Mouse (Mus musculus) intestine, embryonic 14.5 days (tissue): ENCODE results near the gene Fam167b. TPM values are rescaled to one million over a fixed set of nuclear protein-coding genes. Genes with fewer than 3 reads are reported as not detected.
A peak's percentile ranks its signal among the peaks of the same experiment; 100 is the strongest.

Source experiments
- ATAC-seq: fragments of 200-750 bp; cut with Nextera tagmentation; replicated peaks from 2 replicates; pipeline ENCODE4 v1.8.0; 2017; ENCODE audit warnings: low read depth, moderate number of reproducible peaks, moderate TSS enrichment, moderate library complexity; ENCODE audit not compliant: low FRiP score, low TSS enrichment
- DNase-seq: peaks from one replicate; pipeline ENCODE4 v3.0.0-alpha.2; 2018; ENCODE audit warnings: low spot score
- H3K27ac ChIP-seq: fragments of 300-500 bp; sonication (generic); 2 replicates; pipeline ENCODE4 v1.5.1; 2014; ENCODE audit warnings: low read depth, mild to moderate bottlenecking, control low read depth
- H3K27me3 ChIP-seq: fragments of 300-500 bp; sonication (generic); replicated peaks from 2 replicates; pipeline ENCODE4 v1.6.1; 2014; ENCODE audit warnings: low read length, control low read depth; ENCODE audit not compliant: control insufficient read depth, insufficient read depth
- H3K36me3 ChIP-seq: fragments of 300-500 bp; sonication (generic); 2 replicates; pipeline ENCODE4 v1.6.1; 2014; ENCODE audit warnings: low read length, control low read depth; ENCODE audit not compliant: control insufficient read depth, insufficient read depth
- H3K4me1 ChIP-seq: fragments of 300-500 bp; sonication (generic); replicated peaks from 2 replicates; pipeline ENCODE4 v1.6.1; 2014; ENCODE audit warnings: low read length, control low read depth, mixed read lengths; ENCODE audit not compliant: control insufficient read depth, insufficient read depth
- H3K4me2 ChIP-seq: fragments of 300-500 bp; sonication (generic); 2 replicates; pipeline ENCODE4 v1.6.1; 2014; ENCODE audit warnings: low read length
- H3K4me3 ChIP-seq: fragments of 300-500 bp; sonication (generic); 2 replicates; pipeline ENCODE4 v1.5.1; 2014; ENCODE audit warnings: low read depth, low read length, control low read depth, mixed read lengths
- H3K9ac ChIP-seq: fragments of 300-500 bp; sonication (generic); 2 replicates; pipeline ENCODE4 v1.6.1; 2014; ENCODE audit warnings: mild to moderate bottlenecking, low read length
- H3K9me3 ChIP-seq: fragments of 300-500 bp; sonication (generic); 2 replicates; pipeline ENCODE4 v1.6.1; 2016; ENCODE audit warnings: low read length, control low read depth; ENCODE audit not compliant: control insufficient read depth
- WGBS: fragments of 180-500 bp; shearing (Covaris S2); extraction: QIAGEN DNeasy Blood & Tissue Kit; methylation state at CpG from one replicate; pipeline ENCODE4 v1.1.7; 2014; 5-methylcytosine and 5-hydroxymethylcytosine counted together
- polyA plus RNA-seq: library from polyadenylated mRNA; unstranded; fragments of >200 nt; fragmentation: Nextera tagmentation; extraction: Ambion mirVana; gene quantifications from 2 replicates; pipeline ENCODE4 v1.2.1, GENCODE M21; 2014

Gene Fam167b
- polyA plus RNA-seq, 1 experiment from 2014 or later = 1.8 TPM

DNA sequence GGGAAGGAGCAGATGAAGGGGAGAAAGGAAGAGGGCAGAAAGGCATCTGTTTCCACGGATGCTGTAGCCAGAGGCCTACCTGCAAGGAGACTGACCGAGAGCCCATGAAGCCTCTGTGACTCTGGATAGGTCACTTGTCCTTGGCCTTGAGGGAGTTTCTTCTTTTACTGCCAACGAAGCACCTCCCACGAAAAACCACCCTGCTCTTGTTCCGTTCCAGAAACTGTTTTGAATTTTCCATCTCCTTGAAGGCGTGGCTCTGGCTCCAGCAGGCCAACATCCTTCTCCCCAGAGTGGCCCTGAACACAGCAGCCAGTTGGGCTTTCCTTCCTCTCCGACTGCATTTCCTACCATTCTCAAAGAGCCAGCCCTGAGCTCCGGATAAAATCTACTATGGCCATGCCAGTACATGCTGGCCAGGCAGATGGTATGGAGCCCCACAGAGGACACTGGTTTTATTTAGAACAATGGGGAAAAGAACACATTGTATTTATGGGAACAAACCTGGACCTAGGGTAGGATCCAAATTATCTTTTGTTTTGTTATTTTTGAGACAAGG, 43.0 kb upstream of the Fam167b start:
- H3K4me1 ChIP-seq = peaks cover 29% of the 10 kb centered on the region
- DNase-seq (no peak), ATAC-seq (no peak)
- 79% methylated on average over 8 of the region's 8 CpGs for WGBS
- H3K9ac ChIP-seq = no peak overlapping the region
- peaks cover 11% of the 10 kb centered on the region for H3K36me3 ChIP-seq
- no peak overlapping the region for H3K4me3 ChIP-seq
- H3K9me3 ChIP-seq = no peaks in the 10 kb centered on the region
- no peak overlapping the region for H3K4me2 ChIP-seq
- H3K27ac ChIP-seq = no peak overlapping the region
- no peaks in the 10 kb centered on the region for H3K27me3 ChIP-seq

DNA sequence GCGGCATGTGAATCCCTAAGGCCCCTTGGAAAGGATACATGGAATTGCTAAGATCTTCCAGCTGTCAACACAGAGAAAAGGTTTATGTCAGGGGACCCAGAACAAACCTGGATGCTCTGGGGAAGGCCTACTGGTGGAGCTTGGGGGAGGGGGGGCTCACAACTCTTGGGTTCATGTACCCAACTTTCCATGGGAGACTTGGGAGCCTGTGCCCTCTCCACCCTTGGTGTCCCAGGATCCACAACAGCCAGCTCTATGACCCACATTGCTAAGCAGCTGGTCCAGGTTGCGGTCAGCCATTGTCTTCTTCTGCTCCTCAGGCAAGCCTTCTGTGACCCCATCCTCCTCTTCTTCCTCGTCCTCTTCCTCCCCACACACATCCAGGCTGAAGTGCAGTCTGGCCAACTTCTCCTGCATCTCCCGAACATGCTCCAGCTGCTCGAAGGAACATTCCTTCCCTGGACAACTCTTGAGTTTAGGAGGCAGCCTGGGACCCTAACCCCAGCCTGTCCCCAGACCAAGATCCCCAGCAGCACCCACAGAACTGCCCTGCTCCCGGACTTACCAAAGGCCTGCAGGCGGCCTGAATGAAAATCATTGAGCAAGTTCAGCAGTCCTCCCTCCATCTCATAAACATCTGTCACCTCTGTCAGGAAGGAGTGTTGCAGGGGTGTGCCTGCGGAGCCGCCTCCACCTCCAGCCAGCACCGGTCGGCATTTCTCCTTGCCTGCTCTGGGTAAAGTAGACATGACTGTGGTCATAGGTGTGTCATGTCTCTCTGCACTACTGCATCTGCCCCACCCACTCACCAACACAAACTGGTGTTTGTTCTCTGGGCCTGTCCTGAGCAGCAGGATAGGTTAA, 42.3 kb upstream of the Fam167b start:
- Histone ChIP-seq H3K27me3 (no peaks in the 10 kb centered on the region), H3K9me3 (no peaks in the 10 kb centered on the region), H3K36me3 (peaks cover 19% of the 10 kb centered on the region), H3K27ac (no peak overlapping the region), H3K4me2 (no peak overlapping the region), H3K9ac (no peak overlapping the region), H3K4me1 (peaks cover 28% of the 10 kb centered on the region), H3K4me3 (no peak overlapping the region)
- ATAC-seq (no peak), DNase-seq (no peak)
- WGBS = 85% methylated on average over 11 of the region's 11 CpGs

DNA sequence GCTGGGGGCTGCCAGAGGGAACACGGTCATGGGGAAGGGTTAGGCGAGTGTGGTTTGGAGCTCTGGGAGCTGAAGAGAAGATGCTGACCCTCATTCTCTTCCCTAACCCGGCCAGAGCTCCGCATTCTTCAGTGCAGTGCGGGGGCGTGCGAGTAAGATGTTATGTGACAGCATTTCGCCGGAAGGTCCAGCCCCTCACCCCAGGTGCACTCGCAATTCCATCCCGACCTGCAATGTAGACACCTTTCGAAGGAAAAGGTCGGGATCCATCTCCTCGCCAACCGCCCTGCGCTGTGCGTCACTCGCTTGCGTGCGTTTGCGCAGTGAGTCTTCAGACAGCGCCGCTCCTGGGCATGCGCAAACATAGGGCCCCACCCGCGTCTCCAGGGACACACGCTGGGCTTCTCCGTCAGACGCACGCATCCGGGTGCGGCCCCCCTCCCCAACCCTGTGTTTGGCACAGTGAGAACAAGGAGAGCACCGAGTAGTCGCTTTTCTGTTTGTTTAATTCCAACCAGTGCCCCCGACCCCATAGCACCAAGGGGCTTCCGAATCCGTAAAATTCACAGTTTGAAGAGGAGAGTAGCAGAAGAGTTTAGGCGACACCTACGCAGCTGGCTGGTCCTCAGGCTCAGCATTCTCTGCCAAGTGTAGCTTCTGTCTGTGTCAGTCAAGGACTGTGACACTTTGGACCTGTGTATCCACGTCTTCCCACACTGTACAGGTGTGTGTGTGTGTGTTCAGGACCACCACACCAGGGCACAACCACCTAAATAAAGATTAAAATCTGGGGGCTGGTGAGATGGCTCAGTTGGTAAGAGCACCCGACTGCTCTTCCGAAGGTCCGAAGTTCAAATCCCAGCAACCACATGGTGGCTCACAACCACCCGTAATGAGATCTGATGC, 40.7 kb upstream of the Fam167b start, which contains the start of gene Iqcc:
TSS of gene Iqcc (minus strand) at position 314 of the 906 bp plus-strand sequence.
- no peaks in the 10 kb centered on the region for H3K27me3 ChIP-seq
- H3K4me1 ChIP-seq = peaks cover 16% of the 10 kb centered on the region
- WGBS = 5% methylated on average over 43 of the region's 44 CpGs
- peaks cover 19% of the 10 kb centered on the region for H3K36me3 ChIP-seq
- peak; percentile 88 for ATAC-seq
- DNase-seq = peak; percentile 92
- H3K4me3 ChIP-seq = peak within 1 kb of the TSS; percentile 77
- no peaks in the 10 kb centered on the region for H3K9me3 ChIP-seq
- H3K27ac ChIP-seq = peak within 1 kb of the TSS; percentile 82
- H3K9ac ChIP-seq = peak within 1 kb of the TSS; percentile 83
- H3K4me2 ChIP-seq = peak within 1 kb of the TSS; percentile 87

DNA sequence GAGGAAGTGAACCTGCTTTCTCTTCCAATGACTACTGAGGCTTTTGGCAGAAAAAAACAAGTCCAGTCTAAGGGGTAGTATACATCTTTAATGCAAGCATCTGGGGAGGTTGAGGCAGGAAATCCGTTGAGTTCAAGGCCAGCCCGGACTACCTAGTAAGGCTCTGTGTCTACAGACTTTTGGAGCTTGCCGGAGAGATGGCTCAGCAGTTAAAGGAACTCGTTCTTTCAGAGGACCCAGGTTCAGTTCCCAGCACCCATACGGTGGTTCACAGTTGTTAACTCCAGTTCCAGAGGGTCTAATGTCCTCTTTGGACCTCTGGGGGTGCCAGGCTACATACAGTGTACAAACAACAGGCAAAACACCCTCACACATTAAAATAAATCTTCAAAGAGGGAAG, 39.7 kb upstream of the Fam167b start:
- ATAC-seq (no peak), DNase-seq (no peak)
- Histone ChIP-seq H3K4me2 (peak overlapping the region; percentile 87), H3K4me3 (peak overlapping the region; percentile 77), H3K9ac (peak overlapping the region; percentile 83), H3K27ac (0 out of 2 replicates have a peak overlapping the region, but pooled peaks have one; percentile 71), H3K36me3 (peaks cover 19% of the 10 kb centered on the region), H3K4me1 (peaks cover 13% of the 10 kb centered on the region), H3K9me3 (no peaks in the 10 kb centered on the region), H3K27me3 (no peaks in the 10 kb centered on the region)
- 94% methylated on average over 5 of the region's 5 CpGs for WGBS

DNA sequence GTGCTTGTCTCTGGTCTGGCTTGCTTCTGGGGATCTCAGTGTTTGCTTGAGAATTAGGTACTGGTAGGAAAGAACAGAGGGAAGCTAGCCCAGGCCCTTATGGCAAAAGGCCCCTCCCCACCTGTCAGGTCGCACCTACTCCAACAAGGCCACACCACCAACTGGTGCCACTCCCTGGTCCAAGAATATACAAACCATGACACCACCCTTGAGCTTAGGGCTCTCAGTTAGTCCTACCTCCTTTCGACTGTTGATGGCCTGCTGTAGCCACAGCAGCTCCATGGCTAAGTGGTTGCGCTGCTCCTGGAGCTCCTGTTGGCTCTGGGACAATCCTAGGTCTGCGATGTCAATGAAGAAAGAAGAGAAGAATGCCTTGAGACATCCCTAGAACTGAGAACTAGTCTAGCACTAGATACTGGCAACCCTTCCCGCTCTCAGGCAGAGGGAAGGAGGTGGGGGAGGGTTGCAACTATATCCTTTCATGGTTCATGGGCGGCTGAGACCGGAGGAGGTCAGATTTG, 38.8 kb upstream of the Fam167b start:
- ATAC-seq = no peak
- DNase-seq = no peak
- H3K9me3 ChIP-seq = no peaks in the 10 kb centered on the region
- H3K27me3 ChIP-seq = no peaks in the 10 kb centered on the region
- peaks cover 6% of the 10 kb centered on the region for H3K4me1 ChIP-seq
- H3K36me3 ChIP-seq = peaks cover 19% of the 10 kb centered on the region
- no peak overlapping the region for H3K27ac ChIP-seq
- WGBS = 95% methylated on average over 7 of the region's 7 CpGs
- H3K4me3 ChIP-seq = no peak overlapping the region
- no peak overlapping the region for H3K4me2 ChIP-seq
- H3K9ac ChIP-seq = no peak overlapping the region

DNA sequence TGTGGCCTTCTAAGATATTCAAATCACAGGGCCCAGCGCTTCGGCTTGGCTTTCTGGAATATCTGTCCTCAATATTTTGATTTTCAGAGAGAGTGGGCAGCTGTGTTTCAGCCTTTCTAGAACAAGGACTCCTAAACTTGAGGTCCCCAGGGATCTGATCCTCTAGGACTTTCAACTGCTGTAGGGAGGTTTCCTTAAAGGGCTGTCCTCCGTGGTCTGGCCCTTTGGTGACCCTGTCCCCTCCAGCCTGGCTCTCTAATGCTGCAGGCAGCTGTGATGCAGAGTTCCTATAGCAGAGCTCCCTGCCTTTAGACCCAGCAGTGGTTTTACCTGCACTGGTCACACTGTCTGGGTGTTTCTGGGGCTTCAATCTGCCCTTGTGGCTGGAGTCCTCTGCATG, 38.3 kb upstream of the Fam167b start:
- H3K9me3 ChIP-seq = no peaks in the 10 kb centered on the region
- H3K27me3 ChIP-seq = no peaks in the 10 kb centered on the region
- no peak overlapping the region for H3K27ac ChIP-seq
- H3K9ac ChIP-seq = no peak overlapping the region
- H3K4me1 ChIP-seq = peaks cover 6% of the 10 kb centered on the region
- H3K4me2 ChIP-seq = no peak overlapping the region
- H3K4me3 ChIP-seq = no peak overlapping the region
- DNase-seq = no peak
- ATAC-seq = no peak
- WGBS = 96% methylated on average over 3 of the region's 3 CpGs
- peaks cover 19% of the 10 kb centered on the region for H3K36me3 ChIP-seq

DNA sequence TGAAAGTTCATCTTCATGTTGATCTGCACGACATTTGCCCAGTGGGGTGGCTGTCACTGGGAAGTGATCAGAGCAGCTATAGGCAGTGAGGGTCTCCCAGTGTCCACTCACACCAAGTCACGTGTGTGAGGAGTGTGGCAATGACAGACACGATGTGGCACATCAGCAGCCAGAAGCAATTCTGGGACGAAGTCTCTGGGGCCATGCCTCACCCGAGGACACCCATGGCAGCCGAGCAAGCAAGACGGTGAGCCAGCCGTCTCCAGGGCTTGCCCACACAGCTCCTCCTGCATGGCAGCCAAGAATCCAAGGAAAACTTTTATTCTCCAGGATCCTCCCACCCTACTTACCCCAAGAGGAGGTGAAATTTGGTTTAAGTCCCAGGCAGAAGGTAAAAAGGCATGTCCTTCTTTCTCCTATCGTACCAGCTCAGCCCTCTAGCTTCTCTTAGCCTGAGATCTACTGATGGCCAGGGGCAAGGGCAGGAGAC, 37.5 kb upstream of the Fam167b start:
- Histone ChIP-seq H3K36me3 (peaks cover 19% of the 10 kb centered on the region), H3K4me1 (peaks cover 6% of the 10 kb centered on the region), H3K9me3 (no peaks in the 10 kb centered on the region), H3K4me3 (no peak overlapping the region), H3K9ac (no peak overlapping the region), H3K4me2 (no peak overlapping the region), H3K27me3 (no peaks in the 10 kb centered on the region), H3K27ac (no peak overlapping the region)
- ATAC-seq (no peak), DNase-seq (no peak)
- 90% methylated on average over 9 of the region's 9 CpGs for WGBS

DNA sequence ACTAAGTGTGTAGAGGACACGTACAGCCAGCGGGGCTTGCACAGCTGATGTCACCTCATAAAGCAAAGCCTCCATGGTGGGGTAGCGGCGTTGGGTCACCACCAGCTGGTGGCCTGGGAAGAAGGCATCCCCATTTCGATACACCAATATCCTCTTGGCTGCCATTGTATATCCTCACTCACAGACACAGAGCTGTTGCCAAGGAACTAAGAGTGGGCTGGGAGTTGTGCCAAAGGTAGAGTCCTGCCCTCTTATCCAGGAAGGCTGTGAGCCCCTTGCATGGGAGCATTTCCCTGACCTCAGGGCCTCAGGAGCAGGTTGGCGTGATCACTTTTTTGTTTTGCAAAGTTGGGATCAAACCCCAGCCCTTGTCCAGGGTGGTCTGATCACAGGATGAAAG, 35.7 kb upstream of the Fam167b start, which contains the start of gene Dcdc2b:
TSS of gene Dcdc2b (minus strand) at position 165 of the 400 bp plus-strand sequence.
- no peak within 1 kb of the TSS for H3K9ac ChIP-seq

More for the DNA sequence above, 35.7 kb upstream of the Fam167b start, which contains the start of gene Dcdc2b:
- ATAC-seq (no peak), DNase-seq (no peak)
- Histone ChIP-seq H3K9me3 (no peaks in the 10 kb centered on the region), H3K36me3 (peaks cover 25% of the 10 kb centered on the region), H3K27me3 (no peaks in the 10 kb centered on the region), H3K27ac (no peak within 1 kb of the TSS), H3K4me3 (no peak within 1 kb of the TSS), H3K4me2 (no peak within 1 kb of the TSS), H3K4me1 (peaks cover 6% of the 10 kb centered on the region)
- WGBS = 84% methylated on average over 6 of the region's 6 CpGs
